In the genomic region with DNA sequence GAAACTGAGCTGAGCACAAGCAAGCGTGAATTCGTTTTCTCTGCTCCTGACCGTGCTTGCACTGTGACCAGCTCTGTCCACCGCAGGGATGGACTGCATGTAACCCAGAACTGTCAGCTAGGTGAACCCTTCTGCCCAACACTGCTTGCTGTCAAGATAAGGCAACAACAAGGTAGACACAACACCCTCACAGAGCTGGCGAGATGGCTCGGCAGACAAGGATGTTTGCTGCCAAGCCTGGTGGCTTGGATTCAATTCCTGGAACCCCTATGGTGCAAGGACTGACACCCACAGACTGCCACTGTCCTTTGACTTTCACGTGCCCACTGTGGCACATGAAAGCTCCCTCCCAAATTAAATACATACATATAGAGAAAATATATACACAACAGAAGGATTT, we compare ENCODE assay signal across 24 mouse cellular contexts. TPM values are rescaled to one million over a fixed set of nuclear protein-coding genes. Genes with fewer than 3 reads are reported as not detected.
DNase-seq lines count a peak whose midpoint lies in the region; ATAC-seq and TF ChIP-seq lines count a peak whose summit lies in the region.
"Had no signal": no experiment of that assay in that cellular context is flagged by ENCODE, and none has a peak within 500 bp of the region (broad histone marks: within the 10 kb centered on the region; RNA-seq: fewer than 3 reads in every experiment).

No protein-coding gene starts in this region.

- no peak overlapping the region for H3K4me3 ChIP-seq in hindbrain, postnatal 0 days (ENCODE audit: low read length)
- H3K4me3 ChIP-seq in hindbrain, embryonic 11.5 days (ENCODE audit: low read depth, low read length): no peak overlapping the region
- H3K4me3 ChIP-seq: embryonic facial prominence, embryonic 10.5 days; forebrain, embryonic 13.5 days; gastrocnemius, adult 2 months; heart, embryonic 10.5 days had no signal

- ATAC-seq in hindbrain, postnatal 0 days: no peak
- ATAC-seq in hindbrain, embryonic 11.5 days (ENCODE audit: low FRiP score): no peak
- ATAC-seq: forebrain, embryonic 13.5 days; forebrain, postnatal 0 days; intestine, embryonic 16.5 days had no signal

- H3K27ac ChIP-seq in hindbrain, postnatal 0 days: no peak overlapping the region
- H3K27ac ChIP-seq in hindbrain, embryonic 11.5 days (ENCODE audit: low read depth, low read length): no peak overlapping the region
- H3K27ac ChIP-seq: embryonic facial prominence, embryonic 10.5 days; forebrain, embryonic 13.5 days; gastrocnemius, adult 2 months; heart, embryonic 10.5 days; hindbrain, embryonic 14.5 days had no signal

- H3K9me3 ChIP-seq in hindbrain, postnatal 0 days (ENCODE audit: low read length): no peaks in the 10 kb centered on the region
- H3K9me3 ChIP-seq in hindbrain, embryonic 11.5 days (ENCODE audit: control insufficient read depth, low read length): no peaks in the 10 kb centered on the region
- H3K9me3 ChIP-seq: embryonic facial prominence, embryonic 10.5 days; forebrain, embryonic 13.5 days; heart, embryonic 10.5 days had no signal

- H3K36me3 ChIP-seq in hindbrain, postnatal 0 days (ENCODE audit: insufficient read depth, low read length): peaks cover 2% of the 10 kb centered on the region; the same call in 1 of the 2 replicates
- peaks cover 8% of the 10 kb centered on the region; the same call in 1 of the 2 replicates for H3K36me3 ChIP-seq in hindbrain, embryonic 11.5 days (ENCODE audit: control insufficient read depth, insufficient read depth, low read length)

- intact Hi-C loops in heart, postnatal 36 days (cut with DNase I): no loop called here

- 78% methylated on average over 7 of the region's 7 CpGs for WGBS in hindbrain, postnatal 0 days
- WGBS in hindbrain, embryonic 11.5 days: 91% methylated on average over 7 of the region's 7 CpGs

- no peaks in the 10 kb centered on the region for H3K27me3 ChIP-seq in hindbrain, postnatal 0 days (ENCODE audit: insufficient read depth, low read length)
- no peaks in the 10 kb centered on the region for H3K27me3 ChIP-seq in hindbrain, embryonic 11.5 days (ENCODE audit: control insufficient read depth, insufficient read depth, low read length)
- H3K27me3 ChIP-seq: forebrain, embryonic 13.5 days had no signal

- H3K9ac ChIP-seq in hindbrain, postnatal 0 days (replicated peaks; ENCODE audit: low read length): no peak overlapping the region
- no peak overlapping the region for H3K9ac ChIP-seq in hindbrain, embryonic 11.5 days (ENCODE audit: low read depth, low read length)
- H3K9ac ChIP-seq: forebrain, embryonic 13.5 days; forebrain, postnatal 0 days; hindbrain, embryonic 14.5 days had no signal

- H3K4me2 ChIP-seq in hindbrain, postnatal 0 days (ENCODE audit: low read depth, low read length): no peak overlapping the region
- H3K4me2 ChIP-seq in hindbrain, embryonic 11.5 days (replicated peaks; ENCODE audit: low read depth, low read length): no peak overlapping the region
- H3K4me2 ChIP-seq: forebrain, embryonic 13.5 days; hindbrain, embryonic 14.5 days had no signal

- peak; percentile 22 for DNase-seq in hindbrain, postnatal 0 days (ENCODE audit: low spot score)
- no peak for DNase-seq in hindbrain, embryonic 11.5 days (ENCODE audit: low spot score)
- peak; percentile 77 for DNase-seq in cerebellum, adult 18-20 months
- DNase-seq in cerebellum, adult 9-11 months: peak; percentile 84
- peak; percentile 78 to 80 for DNase-seq in cerebellum, postnatal 36 days
- DNase-seq in heart, postnatal 36 days: no peak
- no peak for DNase-seq in heart, adult 11 months
- DNase-seq in layer of hippocampus, postnatal 36 days: no peak
- DNase-seq: adrenal gland, postnatal 10 days; forebrain, postnatal 0 days; gastrocnemius, adult 2 months; gastrocnemius, postnatal 36 days; heart, adult 18-20 months; heart, postnatal 10 days; kidney, adult 8-10 months had no signal

- 0 out of 2 replicates have a peak, but pooled peaks cover 5% of the 10 kb centered on the region for H3K4me1 ChIP-seq in hindbrain, postnatal 0 days (ENCODE audit: insufficient read depth, low read length)
- peaks cover 7% of the 10 kb centered on the region; the same call in 1 of the 2 replicates for H3K4me1 ChIP-seq in hindbrain, embryonic 11.5 days (replicated peaks; ENCODE audit: control insufficient read depth, insufficient read depth, low read length)

- TF ChIP-seq CTCF in hindbrain, postnatal 0 days (IDR thresholded peaks at IDR 0.05; ENCODE audit: low read depth): no peak

RNA-seq across cellular contexts. Expression of a gene that starts 2.9 kb away (rescaled TPM):
- total RNA-seq in hindbrain, postnatal 0 days (2014; rRNA removed): 0.58 and 2.3 TPM in 2 replicates
- 0.55 and 0.66 TPM in 2 replicates for polyA plus RNA-seq in hindbrain, postnatal 0 days (2015; fragmentation: Nextera tagmentation; extraction: Ambion mirVana)
- not detected in 2 replicates for polyA plus RNA-seq in hindbrain, embryonic 11.5 days (2014; fragmentation: Nextera tagmentation; extraction: Ambion mirVana)
- not detected for total RNA-seq in heart, postnatal 36 days (2021)
- not detected for total RNA-seq in layer of hippocampus, postnatal 36 days (2021)
- total RNA-seq: gastrocnemius, adult 2 months; gastrocnemius, postnatal 36 days; heart, adult 18-20 months; heart, postnatal 10 days; hematopoietic stem cell, adult 5-6 weeks; MEL had no signal
- polyA plus RNA-seq: C2C12; forebrain, embryonic 13.5 days; heart, embryonic 14.5 days; hindbrain, embryonic 14.5 days had no signal

RNA-seq across cellular contexts. Expression of a gene that starts 7.4 kb away (rescaled TPM):
- total RNA-seq in hindbrain, postnatal 0 days (2014; rRNA removed): 73.9 and 98.9 TPM in 2 replicates
- polyA plus RNA-seq in hindbrain, postnatal 0 days (2015; fragmentation: Nextera tagmentation; extraction: Ambion mirVana): 135 and 140 TPM in 2 replicates
- polyA plus RNA-seq in hindbrain, embryonic 11.5 days (2014; fragmentation: Nextera tagmentation; extraction: Ambion mirVana): 125 and 130 TPM in 2 replicates
- total RNA-seq in heart, postnatal 36 days (2021): 10 to 100 TPM; 44.6 to 49.6 TPM
- total RNA-seq in layer of hippocampus, postnatal 36 days (2021): 10 to 100 TPM; 91.6 to 92.0 TPM

RNA-seq across cellular contexts. Expression of a gene that starts 7.5 kb away (rescaled TPM):
- 98.1 and 105 TPM in 2 replicates for total RNA-seq in hindbrain, postnatal 0 days (2014; rRNA removed)
- polyA plus RNA-seq in hindbrain, postnatal 0 days (2015; fragmentation: Nextera tagmentation; extraction: Ambion mirVana): 75.8 and 76.3 TPM in 2 replicates
- 44.2 and 44.7 TPM in 2 replicates for polyA plus RNA-seq in hindbrain, embryonic 11.5 days (2014; fragmentation: Nextera tagmentation; extraction: Ambion mirVana)
- total RNA-seq in heart, postnatal 36 days (2021): 10 to 100 TPM; 16.3 to 18.3 TPM
- 10 to 100 TPM; 74.4 to 76.3 TPM for total RNA-seq in layer of hippocampus, postnatal 36 days (2021)

RNA-seq across cellular contexts. Expression of a gene that starts 27.0 kb away (rescaled TPM):
- total RNA-seq in hindbrain, postnatal 0 days (2014; rRNA removed): 38.8 and 39.5 TPM in 2 replicates
- 9.1 and 10.6 TPM in 2 replicates for polyA plus RNA-seq in hindbrain, postnatal 0 days (2015; fragmentation: Nextera tagmentation; extraction: Ambion mirVana)
- polyA plus RNA-seq in hindbrain, embryonic 11.5 days (2014; fragmentation: Nextera tagmentation; extraction: Ambion mirVana): 9.5 and 12.3 TPM in 2 replicates
- total RNA-seq in heart, postnatal 36 days (2021): 10 to 100 TPM; 41.2 to 43.2 TPM
- total RNA-seq in layer of hippocampus, postnatal 36 days (2021): 10 to 100 TPM; 55.6 to 59.6 TPM

RNA-seq across cellular contexts. Expression of a gene that starts 35.1 kb away (rescaled TPM):
- total RNA-seq in hindbrain, postnatal 0 days (2014; rRNA removed): 26.9 and 42.1 TPM in 2 replicates
- polyA plus RNA-seq in hindbrain, postnatal 0 days (2015; fragmentation: Nextera tagmentation; extraction: Ambion mirVana): 50.8 and 52.1 TPM in 2 replicates
- polyA plus RNA-seq in hindbrain, embryonic 11.5 days (2014; fragmentation: Nextera tagmentation; extraction: Ambion mirVana): 23.8 and 24.5 TPM in 2 replicates
- 100 to 1,000 TPM; 304 to 339 TPM for total RNA-seq in heart, postnatal 36 days (2021)
- total RNA-seq in layer of hippocampus, postnatal 36 days (2021): 10 to 100 TPM; 51.2 to 52.8 TPM

Comparison
In these comparisons a context has a peak if more than half of its experiments do, and no peak if none do; other contexts are left out.
1. DNase-seq: peak in hindbrain, postnatal 0 days (single experiment), cerebellum, adult 18-20 months (2 of 2), cerebellum, adult 9-11 months (single experiment) and cerebellum, postnatal 36 days (2 of 2); none in hindbrain, embryonic 11.5 days (single experiment), heart, postnatal 36 days (0 of 2), heart, adult 11 months (single experiment) and layer of hippocampus, postnatal 36 days (0 of 2).